Mouse (Mus musculus) midbrain, embryonic 16.5 days (tissue): ENCODE data around the gene Nova1. TPM values are rescaled to one million over a fixed set of nuclear protein-coding genes. Genes with fewer than 3 reads are reported as not detected.

Experiments used
- ATAC-seq: fragments of 200-750 bp; cut with Nextera tagmentation; 2 replicates; pipeline ENCODE4 v1.8.0; 2017; ENCODE audit warnings: moderate TSS enrichment
- H3K27ac ChIP-seq: fragments of 300-500 bp; sonication (generic); 2 replicates; pipeline ENCODE4 v1.5.1; 2014; ENCODE audit warnings: mild to moderate bottlenecking, low read length, mixed read lengths
- H3K27me3 ChIP-seq: fragments of 300-500 bp; sonication (generic); 2 replicates; pipeline ENCODE4 v1.6.1; 2014; ENCODE audit warnings: low read depth, low read length, mixed read lengths; ENCODE audit not compliant: control insufficient read depth, insufficient read depth
- H3K36me3 ChIP-seq: fragments of 300-500 bp; sonication (generic); 2 replicates; pipeline ENCODE4 v1.6.1; 2014; ENCODE audit warnings: mild to moderate bottlenecking, low read length, moderate library complexity, mixed read lengths; ENCODE audit not compliant: control insufficient read depth, insufficient read depth
- H3K4me1 ChIP-seq: fragments of 300-500 bp; sonication (generic); 2 replicates; pipeline ENCODE4 v1.6.1; 2014; ENCODE audit warnings: mild to moderate bottlenecking, low read length, mixed read lengths; ENCODE audit not compliant: control insufficient read depth, insufficient read depth
- H3K4me2 ChIP-seq: fragments of 300-500 bp; sonication (generic); 2 replicates; pipeline ENCODE4 v1.6.1; 2014; ENCODE audit warnings: mild to moderate bottlenecking, low read length, mixed read lengths
- H3K4me3 ChIP-seq: fragments of 300-500 bp; sonication (generic); 2 replicates; pipeline ENCODE4 v1.5.1; 2014; ENCODE audit warnings: low read depth, mild to moderate bottlenecking, low read length, moderate library complexity, mixed read lengths
- H3K9ac ChIP-seq: fragments of 300-500 bp; sonication (generic); 2 replicates; pipeline ENCODE4 v1.6.1; 2014; ENCODE audit warnings: low read depth, low read length, mixed read lengths
- H3K9me3 ChIP-seq: fragments of 300-500 bp; sonication (generic); replicated peaks from 2 replicates; pipeline ENCODE4 v1.6.1; 2014; ENCODE audit warnings: mild to moderate bottlenecking, low read length, mixed read lengths; ENCODE audit not compliant: control insufficient read depth, poor library complexity, severe bottlenecking
- WGBS: fragments of 180-500 bp; shearing (Covaris S2); extraction: QIAGEN DNeasy Blood & Tissue Kit; methylation state at CpG from one replicate; pipeline ENCODE4 v1.1.7; 2014; 5-methylcytosine and 5-hydroxymethylcytosine counted together
- polyA plus RNA-seq: library from polyadenylated mRNA; unstranded; fragments of >200 nt; fragmentation: Nextera tagmentation; extraction: Ambion mirVana; gene quantifications from 2 replicates; pipeline ENCODE4 v1.2.1, GENCODE M21; 2015

The Nova1 gene
- polyA plus RNA-seq, 1 experiment from 2014 or later = 108 TPM

DNA sequence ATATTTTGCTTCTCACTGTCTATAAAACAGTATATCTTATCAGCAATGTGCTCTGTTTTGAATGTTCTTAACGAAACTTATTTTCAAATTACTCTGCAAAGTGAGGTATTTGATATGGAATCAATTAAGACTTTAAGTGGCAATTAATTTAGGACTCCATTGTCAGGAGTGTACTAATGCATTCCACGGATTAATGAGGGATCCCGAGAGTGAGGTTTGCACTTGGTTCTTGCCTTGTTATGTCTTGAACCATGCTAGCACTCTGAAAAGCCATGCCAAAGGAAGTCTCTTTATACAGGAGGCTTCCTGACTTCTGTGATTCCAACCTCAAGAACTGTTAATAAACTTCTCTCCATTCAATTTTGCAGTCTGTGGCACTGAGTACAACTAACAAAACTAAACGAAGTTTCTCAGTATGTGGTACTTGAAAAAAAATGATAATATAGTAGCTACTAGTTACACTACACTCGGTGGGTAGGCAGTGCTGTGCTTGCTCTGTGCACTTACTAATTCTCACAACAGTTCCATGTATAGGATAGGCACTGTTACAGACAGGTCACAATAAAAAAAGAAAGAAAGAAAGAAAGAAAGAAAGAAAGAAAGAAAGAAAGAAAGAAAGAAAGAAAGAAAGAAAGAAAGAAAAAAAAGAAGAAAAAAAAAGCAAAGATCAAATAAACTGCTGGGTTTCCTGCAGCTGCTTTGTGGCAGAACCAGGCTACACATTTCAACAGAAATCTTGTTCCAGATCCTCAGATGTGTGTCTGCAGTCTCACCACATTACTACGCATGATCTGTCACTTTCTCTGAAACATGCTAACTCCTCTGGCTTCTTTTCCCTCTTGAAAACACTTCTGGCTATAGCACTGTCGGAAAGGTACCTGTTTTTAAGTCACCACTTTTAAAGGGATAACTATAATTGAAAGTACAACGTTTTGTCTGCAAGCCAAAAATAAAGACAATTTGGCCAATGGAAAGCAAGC is 36.1 kb downstream of the Nova1 start:
- 48% methylated on average over 8 of the region's 8 CpGs for WGBS
- no peaks in the 10 kb centered on the region for H3K36me3 ChIP-seq
- no peak overlapping the region for H3K9ac ChIP-seq
- no peaks in the 10 kb centered on the region for H3K27me3 ChIP-seq
- H3K27ac ChIP-seq = no peak overlapping the region
- no peak overlapping the region for H3K4me3 ChIP-seq
- no peak overlapping the region for H3K4me2 ChIP-seq
- no peak for ATAC-seq
- peaks cover 6% of the 10 kb centered on the region for H3K4me1 ChIP-seq
- no peaks in the 10 kb centered on the region for H3K9me3 ChIP-seq

DNA sequence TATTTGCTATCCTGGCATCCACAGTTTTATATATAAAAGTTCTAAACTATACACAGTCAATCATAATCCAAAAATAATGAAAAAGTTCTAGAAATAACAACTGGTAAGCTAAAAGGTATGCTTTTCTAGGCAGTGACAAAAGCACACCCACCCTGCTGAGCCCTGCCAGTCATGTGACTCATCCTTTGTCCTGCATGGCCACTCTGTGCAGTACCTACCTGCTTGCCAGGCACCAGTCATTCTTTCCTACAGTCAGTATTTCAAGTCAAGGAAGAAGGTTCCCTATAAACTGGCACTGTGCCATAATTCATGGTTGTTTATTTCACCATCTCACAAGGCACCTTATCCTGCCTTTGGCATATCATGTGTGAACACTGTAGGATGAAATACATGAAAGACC is 37.2 kb downstream of the Nova1 start:
- Histone ChIP-seq H3K9ac (no peak overlapping the region), H3K4me1 (peaks cover 9% of the 10 kb centered on the region), H3K27ac (no peak overlapping the region), H3K27me3 (no peaks in the 10 kb centered on the region), H3K9me3 (no peaks in the 10 kb centered on the region), H3K4me2 (no peak overlapping the region), H3K36me3 (no peaks in the 10 kb centered on the region), H3K4me3 (no peak overlapping the region)
- ATAC-seq = no peak

DNA sequence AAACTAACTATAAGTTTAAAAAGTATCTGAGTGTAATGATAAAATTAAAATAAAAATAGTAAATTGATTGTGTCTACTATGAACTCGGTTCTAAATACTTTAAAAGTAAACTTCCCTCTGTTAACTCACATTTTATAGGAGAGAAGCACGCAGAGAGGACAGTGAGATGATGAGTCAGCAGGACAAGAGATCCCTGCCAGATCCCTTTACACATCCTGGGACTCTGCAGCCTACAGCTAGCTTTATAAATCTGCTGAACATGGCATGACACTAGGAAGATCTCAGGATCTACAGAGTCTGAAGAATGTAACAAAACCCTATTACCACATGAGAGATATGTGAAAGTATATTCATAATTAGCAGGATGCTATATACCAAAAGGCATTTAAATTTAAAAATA is 37.7 kb downstream of the Nova1 start:
- H3K4me2 ChIP-seq = no peak overlapping the region
- H3K4me1 ChIP-seq = peaks cover 9% of the 10 kb centered on the region
- H3K36me3 ChIP-seq = no peaks in the 10 kb centered on the region
- H3K9ac ChIP-seq = no peak overlapping the region
- no peaks in the 10 kb centered on the region for H3K27me3 ChIP-seq
- ATAC-seq = no peak
- no peaks in the 10 kb centered on the region for H3K9me3 ChIP-seq
- H3K27ac ChIP-seq = no peak overlapping the region
- no peak overlapping the region for H3K4me3 ChIP-seq
- WGBS = 93% methylated on average over 2 of the region's 2 CpGs

DNA sequence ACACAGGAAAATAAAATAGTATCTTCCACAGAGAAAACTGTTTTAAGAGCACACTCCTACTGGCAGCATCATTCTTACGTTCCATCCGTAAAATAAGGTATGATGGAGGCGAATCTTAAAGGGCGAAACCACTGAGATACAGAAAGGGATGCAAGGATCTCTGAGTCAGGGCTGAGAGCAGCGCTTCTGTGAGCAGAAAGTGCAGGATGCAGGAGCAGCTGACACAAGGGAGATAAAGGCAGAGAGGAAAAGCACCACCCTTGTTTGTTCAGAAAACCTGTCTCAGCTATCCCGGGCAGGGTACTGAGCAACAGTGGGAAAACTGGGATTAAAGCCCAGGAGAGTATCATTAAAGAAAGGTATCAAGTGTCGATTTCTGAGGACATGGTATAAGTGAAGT is 59.3 kb downstream of the Nova1 start:
- peaks cover 5% of the 10 kb centered on the region; the same call in 1 of the 2 replicates for H3K4me1 ChIP-seq
- no peaks in the 10 kb centered on the region for H3K36me3 ChIP-seq
- no peaks in the 10 kb centered on the region for H3K9me3 ChIP-seq
- ATAC-seq = no peak
- H3K4me2 ChIP-seq = no peak overlapping the region
- no peaks in the 10 kb centered on the region for H3K27me3 ChIP-seq
- no peak overlapping the region for H3K27ac ChIP-seq
- H3K9ac ChIP-seq = no peak overlapping the region
- WGBS = 55% methylated on average over 7 of the region's 7 CpGs
- H3K4me3 ChIP-seq = no peak overlapping the region

DNA sequence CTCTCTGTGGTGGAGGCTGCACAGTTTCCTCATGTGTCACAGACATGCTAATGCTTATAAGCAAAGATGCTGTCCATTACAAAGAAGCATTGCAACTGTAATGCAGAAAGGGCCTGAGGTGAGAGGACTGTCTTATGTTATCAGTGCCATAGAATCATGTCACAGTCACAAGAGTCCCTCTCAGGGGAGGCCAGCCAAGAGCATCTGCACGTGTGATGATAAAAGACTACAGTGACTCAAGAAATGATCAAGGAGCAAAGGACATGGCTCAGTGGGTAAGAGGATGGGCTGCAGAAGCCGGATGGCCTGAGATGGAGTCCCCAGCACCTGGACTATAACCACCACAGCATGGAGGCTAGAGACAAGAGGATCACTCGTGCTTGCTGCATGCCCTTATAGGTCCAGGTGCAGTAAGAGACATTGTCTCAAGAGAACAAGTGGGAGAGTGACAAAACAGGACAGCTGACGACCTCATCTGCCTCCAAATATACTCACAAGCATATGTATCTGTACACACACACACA is 64.3 kb downstream of the Nova1 start:
- H3K9me3 ChIP-seq = no peaks in the 10 kb centered on the region
- H3K4me2 ChIP-seq = no peak overlapping the region
- peaks cover 6% of the 10 kb centered on the region for H3K4me1 ChIP-seq
- no peaks in the 10 kb centered on the region for H3K27me3 ChIP-seq
- 0 out of 2 replicates have a peak, but pooled peaks have one; percentile 43 for ATAC-seq
- no peaks in the 10 kb centered on the region for H3K36me3 ChIP-seq
- H3K27ac ChIP-seq = 0 out of 2 replicates have a peak overlapping the region, but pooled peaks have one; percentile 8
- 47% methylated on average over 4 of the region's 4 CpGs for WGBS
- 0 out of 2 replicates have a peak overlapping the region, but pooled peaks have one; percentile 6 for H3K9ac ChIP-seq
- no peak overlapping the region for H3K4me3 ChIP-seq

DNA sequence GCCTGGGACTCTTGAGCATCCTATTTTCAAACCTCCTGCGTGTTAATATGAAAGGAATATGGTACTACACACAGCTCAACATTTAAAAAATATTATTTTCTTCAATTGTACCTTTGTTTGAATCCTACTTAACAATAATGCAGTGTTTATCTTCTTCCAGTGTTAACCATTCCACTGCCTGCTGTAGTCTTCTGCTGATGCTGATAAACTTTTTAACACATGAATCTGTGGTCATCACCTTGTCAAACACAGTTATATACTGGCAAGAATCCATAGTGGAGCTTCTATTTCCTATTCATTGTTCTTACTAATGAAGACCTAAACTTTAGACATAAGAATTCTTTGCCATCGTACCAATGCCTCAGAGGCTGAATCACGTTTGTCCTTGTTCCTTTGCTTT is 65.6 kb downstream of the Nova1 start:
- H3K4me1 ChIP-seq = peaks cover 5% of the 10 kb centered on the region
- no peak overlapping the region for H3K27ac ChIP-seq
- no peak overlapping the region for H3K9ac ChIP-seq
- WGBS = 59% methylated on average over 3 of the region's 3 CpGs
- no peak overlapping the region for H3K4me3 ChIP-seq
- H3K36me3 ChIP-seq = no peaks in the 10 kb centered on the region
- H3K4me2 ChIP-seq = no peak overlapping the region
- H3K27me3 ChIP-seq = no peaks in the 10 kb centered on the region
- H3K9me3 ChIP-seq = no peaks in the 10 kb centered on the region
- ATAC-seq = no peak

DNA sequence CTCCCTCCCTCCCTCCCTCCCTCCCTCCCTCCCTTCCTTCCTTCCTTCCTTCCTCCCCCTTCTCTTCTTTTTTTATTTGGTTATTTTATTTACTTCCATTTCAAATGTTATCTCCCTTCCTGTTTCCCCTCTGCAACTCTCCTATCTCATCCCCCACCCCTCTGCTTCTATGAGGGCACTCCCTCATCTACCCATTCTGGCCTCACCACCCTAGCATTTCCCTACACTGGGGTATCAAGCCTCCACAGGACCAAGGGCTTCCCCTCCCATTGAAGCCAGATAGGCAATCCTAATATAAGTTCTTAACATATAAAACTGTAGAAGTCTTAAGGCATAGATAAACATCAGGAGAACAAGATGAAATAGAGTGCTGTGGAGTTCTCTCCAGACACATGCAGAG is 85.5 kb downstream of the Nova1 start:
- H3K27me3 ChIP-seq = no peaks in the 10 kb centered on the region
- H3K36me3 ChIP-seq = no peaks in the 10 kb centered on the region
- no peak overlapping the region for H3K27ac ChIP-seq
- no peak for ATAC-seq
- no peaks in the 10 kb centered on the region for H3K4me1 ChIP-seq
- no peaks in the 10 kb centered on the region for H3K9me3 ChIP-seq
- H3K9ac ChIP-seq = no peak overlapping the region
- H3K4me2 ChIP-seq = no peak overlapping the region
- H3K4me3 ChIP-seq = no peak overlapping the region

DNA sequence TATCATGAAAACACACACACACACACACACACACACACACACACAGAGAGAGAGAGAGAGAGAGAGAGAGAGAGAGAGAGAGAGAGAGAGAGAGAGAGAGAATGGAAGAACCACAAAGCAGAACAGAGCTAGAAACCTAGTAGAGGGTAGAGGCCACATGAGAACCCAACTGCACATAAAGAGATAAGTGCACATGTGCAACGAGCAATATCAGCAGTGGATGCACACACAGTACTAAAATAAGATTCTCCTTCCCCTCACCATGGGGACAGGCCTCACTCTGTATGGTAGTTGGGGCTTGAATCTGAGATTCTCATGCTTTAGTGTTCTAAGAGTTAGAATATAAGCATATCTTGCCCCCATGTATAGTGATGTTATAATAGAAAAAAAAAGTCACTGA is 86.8 kb downstream of the Nova1 start:
- peaks cover 6% of the 10 kb centered on the region; the same call in 1 of the 2 replicates for H3K4me1 ChIP-seq
- H3K4me2 ChIP-seq = no peak overlapping the region
- H3K27me3 ChIP-seq = no peaks in the 10 kb centered on the region
- H3K9me3 ChIP-seq = no peaks in the 10 kb centered on the region
- no peak for ATAC-seq
- H3K4me3 ChIP-seq = no peak overlapping the region
- H3K36me3 ChIP-seq = no peaks in the 10 kb centered on the region
- 72% methylated on average over 1 of the region's 1 CpGs for WGBS
- no peak overlapping the region for H3K9ac ChIP-seq
- no peak overlapping the region for H3K27ac ChIP-seq

DNA sequence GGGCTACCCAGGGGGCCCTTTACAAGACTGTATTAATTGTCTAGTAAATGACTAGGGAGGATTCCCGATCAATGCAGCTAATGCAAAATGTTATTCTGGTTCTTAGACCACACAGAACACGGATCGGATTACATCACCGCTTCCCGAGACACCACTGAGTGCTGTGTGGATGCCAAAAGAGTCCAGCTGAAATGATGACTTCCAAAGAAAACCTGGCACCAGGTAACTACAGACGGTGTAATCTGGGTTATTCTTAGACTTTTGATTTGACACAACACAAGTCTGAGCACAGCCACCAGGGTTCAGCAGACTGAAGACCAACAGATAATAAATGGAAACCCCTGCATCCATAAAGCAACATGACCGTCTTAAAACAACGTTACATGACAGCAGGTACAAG is 96.8 kb downstream of the Nova1 start:
- Histone ChIP-seq H3K4me1 (peaks cover 15% of the 10 kb centered on the region), H3K27me3 (no peaks in the 10 kb centered on the region), H3K36me3 (no peaks in the 10 kb centered on the region), H3K27ac (no peak overlapping the region), H3K9ac (no peak overlapping the region), H3K4me3 (no peak overlapping the region), H3K9me3 (no peaks in the 10 kb centered on the region), H3K4me2 (peak overlapping the region; percentile 17; the same call in 1 of the 2 replicates)
- 33% methylated on average over 8 of the region's 8 CpGs for WGBS
- peak; percentile 56 for ATAC-seq
